Mouse (Mus musculus): ENCODE results near the gene Os9.

DNA sequence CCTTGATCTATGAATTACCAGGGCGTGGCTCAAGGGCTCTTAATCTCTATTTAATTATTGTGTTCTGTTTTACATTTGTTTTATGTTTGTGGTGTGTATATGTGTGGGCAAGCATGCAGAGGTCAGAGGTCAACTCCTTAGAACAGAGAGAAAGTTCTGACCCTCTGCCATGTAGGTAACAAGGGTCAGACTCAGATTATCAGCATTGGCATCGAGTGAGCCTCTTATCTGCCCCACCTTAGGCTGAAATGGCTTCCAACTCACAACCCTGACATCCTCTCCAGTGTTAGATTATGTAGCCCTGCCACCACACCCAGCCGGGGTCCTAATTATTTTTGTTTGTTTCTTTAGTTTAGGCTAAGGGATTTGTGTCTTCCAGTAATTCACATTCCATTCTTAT, 37.5 kb upstream of the Os9 start:
- TF ChIP-seq POLR2A (IDR thresholded peaks at IDR 0.05; ENCODE audit: control insufficient read depth, low read depth, low read length) (no peak), CTCF (IDR thresholded peaks at IDR 0.05; ENCODE audit: control insufficient read depth, insufficient read depth, insufficient replicate concordance, low read depth, low read length) (no peak)

All from testis, adult 2 months (tissue).